Mouse (Mus musculus) heart, embryonic 14.5 days (tissue): ENCODE measurements at regions not wholly inside any gene's neighbourhood (a gene's known extent, or its start where the extent isn't known, plus 50 kb on each side); places are given as distances from the start of the nearest gene placed in this dataset.
"Not testable (repeated sequence)": the region's sequence is repeated elsewhere in the genome, so short reads cannot be mapped to it uniquely, and the experiment has no call there.

ENCODE experiments used
- ATAC-seq: fragments of 200-750 bp; cut with Nextera tagmentation; 2 replicates; pipeline ENCODE4 v1.8.0; 2017; ENCODE audit warnings: low read depth, moderate TSS enrichment; ENCODE audit not compliant: insufficient number of reproducible peaks, insufficient read depth, low FRiP score
- H3K27ac ChIP-seq, 2 experiments: fragments of 200-500 bp in 1 of 2; fragments of 300-500 bp in 1 of 2; sonication (generic) in 1 of 2; replicated peaks in 1 of 2; 2 replicates each; pipeline ENCODE4 v1.5.1; 2012 to 2014; ENCODE audit warnings: low read depth in 2 of 2, low read length in 2 of 2, control low read depth in 1 of 2, mild to moderate bottlenecking in 1 of 2, mixed read lengths in 1 of 2; ENCODE audit not compliant: control insufficient read depth in 1 of 2, insufficient read depth in 1 of 2
- H3K27me3 ChIP-seq: fragments of 300-500 bp; sonication (generic); 2 replicates; pipeline ENCODE4 v1.6.1; 2014; ENCODE audit warnings: mild to moderate bottlenecking, low read length, control low read depth; ENCODE audit not compliant: control insufficient read depth, insufficient read depth
- H3K36me3 ChIP-seq: fragments of 300-500 bp; sonication (generic); 2 replicates; pipeline ENCODE4 v1.6.1; 2014; ENCODE audit warnings: mild to moderate bottlenecking, control low read depth, low read length, mixed read lengths; ENCODE audit not compliant: control insufficient read depth, insufficient read depth
- H3K4me1 ChIP-seq, 2 experiments: fragments of 200-500 bp in 1 of 2; fragments of 300-500 bp in 1 of 2; sonication (generic) in 1 of 2; 2 replicates each; pipeline ENCODE4 v1.6.1; 2012 to 2014; ENCODE audit warnings: low read length in 2 of 2, control low read depth in 1 of 2, mixed read lengths in 1 of 2; ENCODE audit not compliant: control insufficient read depth in 2 of 2, insufficient read depth in 2 of 2
- H3K4me2 ChIP-seq: fragments of 300-500 bp; sonication (generic); 2 replicates; pipeline ENCODE4 v1.6.1; 2014; ENCODE audit warnings: mild to moderate bottlenecking, low read length
- H3K4me3 ChIP-seq, 2 experiments: fragments of 200-500 bp in 1 of 2; fragments of 300-500 bp in 1 of 2; sonication (generic) in 1 of 2; 2 replicates each; pipeline ENCODE4 v1.5.1; 2012 to 2014; ENCODE audit warnings: low read length in 2 of 2, mild to moderate bottlenecking in 2 of 2, control low read depth in 1 of 2, low read depth in 1 of 2, moderate library complexity in 1 of 2; ENCODE audit not compliant: control insufficient read depth in 1 of 2, insufficient read depth in 1 of 2
- H3K9ac ChIP-seq: fragments of 300-500 bp; sonication (generic); 2 replicates; pipeline ENCODE4 v1.6.1; 2014; ENCODE audit warnings: mild to moderate bottlenecking, low read length
- H3K9me3 ChIP-seq: fragments of 300-500 bp; sonication (generic); 2 replicates; pipeline ENCODE4 v1.6.1; 2016; ENCODE audit warnings: low read length, control low read depth; ENCODE audit not compliant: control insufficient read depth
- whole genome bisulfite sequencing: fragments of 180-500 bp; shearing (Covaris S2); extraction: QIAGEN DNeasy Blood & Tissue Kit; methylation state at CpG from one replicate; pipeline ENCODE4 v1.1.7; 2014; 5-methylcytosine and 5-hydroxymethylcytosine counted together

- Histone ChIP-seq H3K9me3 (no peaks in the 10 kb centered on the region), H3K27me3 (no peaks in the 10 kb centered on the region), H3K36me3 (no peaks in the 10 kb centered on the region), H3K27ac (no peak overlapping the region), H3K4me3 (no peak overlapping the region), H3K4me2 (no peak overlapping the region), H3K9ac (no peak overlapping the region), H3K4me1 (no peaks in the 10 kb centered on the region)
- no peak for ATAC-seq
- 70% methylated on average over 4 of the region's 4 CpGs for WGBS
Observed at GRCm38 (mm10) chr10:15046285-15046684, 328.3 kb upstream of the Gje1 start.

GRCm38 (mm10) chr10:15037571-15037970 lies 319.6 kb upstream of the Gje1 start:
- Histone ChIP-seq H3K4me3 (no peak overlapping the region), H3K9ac (no peak overlapping the region), H3K4me1 (no peaks in the 10 kb centered on the region; a peak in 1 of 4 replicates), H3K4me2 (no peak overlapping the region), H3K36me3 (no peaks in the 10 kb centered on the region), H3K27ac (no peak overlapping the region), H3K9me3 (no peaks in the 10 kb centered on the region), H3K27me3 (no peaks in the 10 kb centered on the region)
- 70% methylated on average over 3 of the region's 3 CpGs for WGBS
- no peak for ATAC-seq

GRCm38 (mm10) chr10:15031517-15031916 lies 313.5 kb upstream of the Gje1 start:
- ATAC-seq: no peak
- 66% methylated on average over 1 of the region's 1 CpGs for WGBS
- no peak overlapping the region for H3K9ac ChIP-seq

GRCm38 (mm10) chr10:15029151-15029550 lies 311.1 kb upstream of the Gje1 start:
- H3K27ac ChIP-seq: no peak overlapping the region
- H3K4me2 ChIP-seq: no peak overlapping the region
- ATAC-seq: no peak

More at GRCm38 (mm10) chr10:15031517-15031916, 313.5 kb upstream of the Gje1 start:
- no peak overlapping the region for H3K4me2 ChIP-seq
- no peaks in the 10 kb centered on the region for H3K36me3 ChIP-seq
- no peaks in the 10 kb centered on the region for H3K9me3 ChIP-seq
- H3K27me3 ChIP-seq: no peaks in the 10 kb centered on the region
- H3K27ac ChIP-seq: no peak overlapping the region
- H3K4me3 ChIP-seq: no peak overlapping the region
- no peaks in the 10 kb centered on the region for H3K4me1 ChIP-seq

GRCm38 (mm10) chr10:15013919-15014318 lies 295.9 kb upstream of the Gje1 start:
- Histone ChIP-seq H3K4me1 (no peaks in the 10 kb centered on the region), H3K9ac (no peak overlapping the region), H3K9me3 (no peaks in the 10 kb centered on the region), H3K27me3 (no peaks in the 10 kb centered on the region), H3K27ac (no peak overlapping the region), H3K4me2 (no peak overlapping the region), H3K4me3 (no peak overlapping the region), H3K36me3 (no peaks in the 10 kb centered on the region)
- ATAC-seq: no peak
- 84% methylated on average over 4 of the region's 4 CpGs for WGBS

More at GRCm38 (mm10) chr10:15029151-15029550, 311.1 kb upstream of the Gje1 start:
- H3K9me3 ChIP-seq: no peaks in the 10 kb centered on the region
- no peak overlapping the region for H3K9ac ChIP-seq
- no peaks in the 10 kb centered on the region for H3K27me3 ChIP-seq
- H3K4me3 ChIP-seq: no peak overlapping the region
- no peaks in the 10 kb centered on the region for H3K36me3 ChIP-seq
- H3K4me1 ChIP-seq: no peaks in the 10 kb centered on the region

GRCm38 (mm10) chr10:14996374-14996773 lies 278.4 kb upstream of the Gje1 start:
- WGBS: 65% methylated on average over 2 of the region's 2 CpGs
- Histone ChIP-seq H3K4me3 (no peak overlapping the region), H3K27ac (no peak overlapping the region), H3K36me3 (no peaks in the 10 kb centered on the region), H3K9ac (no peak overlapping the region), H3K4me2 (no peak overlapping the region), H3K9me3 (no peaks in the 10 kb centered on the region), H3K4me1 (no peaks in the 10 kb centered on the region), H3K27me3 (no peaks in the 10 kb centered on the region)
- ATAC-seq: no peak

GRCm38 (mm10) chr10:14989601-14990140 lies 271.7 kb upstream of the Gje1 start:
- Histone ChIP-seq H3K27me3 (no peaks in the 10 kb centered on the region), H3K4me2 (no peak overlapping the region), H3K9ac (no peak overlapping the region), H3K4me3 (no peak overlapping the region), H3K4me1 (no peaks in the 10 kb centered on the region), H3K36me3 (no peaks in the 10 kb centered on the region), H3K27ac (no peak overlapping the region), H3K9me3 (no peaks in the 10 kb centered on the region)
- no peak for ATAC-seq

GRCm38 (mm10) chr10:14986566-14986965 lies 268.6 kb upstream of the Gje1 start:
- 71% methylated on average over 2 of the region's 2 CpGs for WGBS
- H3K36me3 ChIP-seq: not testable (repeated sequence)

More at GRCm38 (mm10) chr10:14986566-14986965, 268.6 kb upstream of the Gje1 start:
- not testable (repeated sequence) for H3K27ac ChIP-seq, H3K4me1 ChIP-seq, ATAC-seq, H3K4me3 ChIP-seq, H3K4me2 ChIP-seq, H3K9ac ChIP-seq, H3K27me3 ChIP-seq, H3K9me3 ChIP-seq
